Comparison of ENCODE assay signal across 1 mouse cellular context in the genomic region with DNA sequence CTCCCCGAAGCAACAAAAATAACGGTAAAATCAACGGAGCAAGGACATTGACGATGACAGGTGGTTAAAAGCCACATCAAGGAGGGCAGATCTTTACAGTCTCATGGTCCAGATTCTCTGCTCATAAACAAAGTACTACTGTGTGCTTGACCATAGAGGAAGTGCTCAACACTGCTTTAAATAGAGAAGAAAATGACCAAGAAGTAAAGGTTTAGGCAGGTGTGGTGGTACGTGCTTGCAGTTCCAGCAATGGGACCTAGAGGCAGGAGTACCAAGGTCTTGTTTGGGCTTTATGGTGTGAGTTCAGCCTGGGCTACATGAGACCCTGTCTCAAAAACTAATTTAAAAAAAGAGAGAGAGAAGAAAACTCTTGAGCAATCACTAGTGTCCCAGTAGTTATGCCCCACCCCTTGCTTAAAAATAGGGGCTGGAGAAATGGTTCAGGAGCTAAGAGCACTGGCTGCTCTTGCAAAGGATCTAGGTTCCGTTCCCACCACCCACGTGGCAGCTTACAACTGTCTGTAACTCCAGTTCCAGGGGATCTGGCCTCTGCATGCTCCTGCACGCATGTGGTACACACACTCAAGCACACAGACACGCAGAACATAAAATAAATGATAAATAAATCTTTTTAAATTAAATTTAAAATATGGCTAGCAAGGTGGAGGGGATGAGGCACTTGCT.
TF ChIP-seq lines count a peak whose summit lies in the region.

No protein-coding gene starts in this region.

TF ChIP-seq in CH12.LX, 34 proteins besides CTCF, POLR2A, EP300 and RAD21:
- TF ChIP-seq ZC3H11A (IDR thresholded peaks at IDR 0.05; ENCODE audit: low read depth, low read length), result no peak
- 0 out of 2 replicates have a peak, but pooled peaks have one; percentile 55 for TF ChIP-seq ZMIZ1 (IDR thresholded peaks at IDR 0.05; ENCODE audit: low read depth, low read length)
- TF ChIP-seq BHLHE40 (IDR thresholded peaks at IDR 0.05; ENCODE audit: low read depth, low read length), result no peak; the same call in 1 of the 2 replicates
- TF ChIP-seq GABPA (IDR thresholded peaks at IDR 0.05; ENCODE audit: insufficient replicate concordance, low read depth, low read length), result no peak
- TF ChIP-seq SIN3A (IDR thresholded peaks at IDR 0.05; ENCODE audit: low read length), result peak; percentile 64
- peak; percentile 53; the same call in 1 of the 2 replicates for TF ChIP-seq ELF1 (IDR thresholded peaks at IDR 0.05; ENCODE audit: low read depth, low read length)
- TF ChIP-seq NELFE (IDR thresholded peaks at IDR 0.05; ENCODE audit: low read depth, low read length), result no peak; the same call in 1 of the 2 replicates
- peak; percentile 50; the same call in 1 of the 2 replicates for TF ChIP-seq CHD1 (IDR thresholded peaks at IDR 0.05; ENCODE audit: low read depth, low read length)
- no peak for TF ChIP-seq IRF4 (IDR thresholded peaks at IDR 0.05; ENCODE audit: low read depth, low read length)
- TF ChIP-seq ETS1 (conservative IDR thresholded peaks at IDR 0.05; ENCODE audit: low read depth, low read length), result peak; percentile 18; the same call in 1 of the 2 replicates
- no peak for TF ChIP-seq USF2 (conservative IDR thresholded peaks at IDR 0.05; ENCODE audit: low read depth, low read length)
- TF ChIP-seq CHD2 (IDR thresholded peaks at IDR 0.05; ENCODE audit: low read length), result 0 out of 2 replicates have a peak, but pooled peaks have one; percentile 10
- TF ChIP-seq E2F4 (IDR thresholded peaks at IDR 0.05; ENCODE audit: insufficient replicate concordance, low read depth, low read length), result no peak
- TF ChIP-seq MXI1 (IDR thresholded peaks at IDR 0.05; ENCODE audit: low read depth, low read length), result peak; percentile 96
- no peak for TF ChIP-seq UBTF (IDR thresholded peaks at IDR 0.05; ENCODE audit: low read depth, low read length)
- no peak for TF ChIP-seq MAFK (IDR thresholded peaks at IDR 0.05; ENCODE audit: insufficient replicate concordance, low read length)
- TF ChIP-seq SMC3 (IDR thresholded peaks at IDR 0.05; ENCODE audit: low read depth, low read length), result no peak
- TF ChIP-seq NRF1 (IDR thresholded peaks at IDR 0.05; ENCODE audit: low read depth, low read length), result no peak
- TF ChIP-seq MEF2A (IDR thresholded peaks at IDR 0.05; ENCODE audit: borderline replicate concordance, low read depth, low read length), result peak; percentile 49; the same call in 1 of the 2 replicates
- no peak for TF ChIP-seq POLR2AphosphoS2 (IDR thresholded peaks at IDR 0.05; ENCODE audit: low read depth, low read length)
- TF ChIP-seq PAX5 (IDR thresholded peaks at IDR 0.05; ENCODE audit: low read length), result no peak
- 0 out of 2 replicates have a peak, but pooled peaks have one; percentile 30 for TF ChIP-seq TBP (conservative IDR thresholded peaks at IDR 0.05; ENCODE audit: low read depth, low read length)
- peak; percentile 88 for TF ChIP-seq MYC (IDR thresholded peaks at IDR 0.05; ENCODE audit: low read depth, low read length)
- TF ChIP-seq JUN (IDR thresholded peaks at IDR 0.05; ENCODE audit: insufficient read depth, low read depth, low read length), result no peak
- TF ChIP-seq USF1 (IDR thresholded peaks at IDR 0.05; ENCODE audit: low read depth, low read length), result no peak
- no peak for TF ChIP-seq HCFC1 (IDR thresholded peaks at IDR 0.05; ENCODE audit: low read depth, low read length)
- no peak for TF ChIP-seq KAT2A (IDR thresholded peaks at IDR 0.05; ENCODE audit: insufficient replicate concordance, low read length)
- no peak for TF ChIP-seq MAZ (IDR thresholded peaks at IDR 0.05; ENCODE audit: low read depth, low read length)
- no peak; the same call in 1 of the 2 replicates for TF ChIP-seq ZNF384 (IDR thresholded peaks at IDR 0.05; ENCODE audit: low read depth, low read length)
- TF ChIP-seq TCF12 (IDR thresholded peaks at IDR 0.05; ENCODE audit: low read depth, low read length), result 0 out of 2 replicates have a peak, but pooled peaks have one; percentile 13
- TF ChIP-seq MAX (IDR thresholded peaks at IDR 0.05; ENCODE audit: low read length), result peak; percentile 81
- TF ChIP-seq JUND (conservative IDR thresholded peaks at IDR 0.05; ENCODE audit: low read depth, low read length), result no peak
- TF ChIP-seq ZKSCAN1 (IDR thresholded peaks at IDR 0.05; ENCODE audit: borderline replicate concordance, low read depth, low read length), result peak; percentile 41
- 0 out of 2 replicates have a peak, but pooled peaks have one; percentile 38 for TF ChIP-seq RCOR1 (conservative IDR thresholded peaks at IDR 0.05; ENCODE audit: low read depth, low read length)
